ENCODE assay signal across 11 mouse cellular contexts in genomic region chr8:83914860-83915259, GRCm38 (mm10). TPM values are rescaled to one million over a fixed set of nuclear protein-coding genes. Genes with fewer than 3 reads are reported as not detected.
DNase-seq lines count a peak whose midpoint lies in the region; ATAC-seq and TF ChIP-seq lines count a peak whose summit lies in the region.
"Had no signal": no experiment of that assay in that cellular context is flagged by ENCODE, and none has a peak within 500 bp of the region (broad histone marks: within the 10 kb centered on the region; RNA-seq: fewer than 3 reads in every experiment).

No protein-coding gene starts in this region.

- ATAC-seq in heart, embryonic 14.5 days (ENCODE audit: insufficient number of reproducible peaks, insufficient read depth, low FRiP score, low read depth), result 0 out of 2 replicates have a peak, but pooled peaks have one; percentile 13
- no peak for ATAC-seq in liver, postnatal 0 days
- 0 out of 2 replicates have a peak, but pooled peaks have one; percentile 8 for ATAC-seq in liver, embryonic 11.5 days (replicated peaks; ENCODE audit: low FRiP score)

- H3K9ac ChIP-seq in heart, embryonic 14.5 days (ENCODE audit: low read length), result no peak overlapping the region
- no peak overlapping the region for H3K9ac ChIP-seq in liver, postnatal 0 days (replicated peaks)
- no peak overlapping the region for H3K9ac ChIP-seq in liver, embryonic 11.5 days (ENCODE audit: low read depth, low read length)
- H3K9ac ChIP-seq: forebrain, postnatal 0 days; liver, embryonic 14.5 days had no signal

- WGBS in heart, embryonic 14.5 days, result 29% methylated on average over 5 of the region's 5 CpGs
- 34% methylated on average over 5 of the region's 5 CpGs for WGBS in liver, postnatal 0 days (ENCODE audit: insufficient replicate concordance)
- 33% methylated on average over 5 of the region's 5 CpGs for WGBS in liver, embryonic 11.5 days

- H3K36me3 ChIP-seq in heart, embryonic 14.5 days (ENCODE audit: control insufficient read depth, insufficient read depth, low read length), result peaks cover 15% of the 10 kb centered on the region
- no peaks in the 10 kb centered on the region for H3K36me3 ChIP-seq in liver, postnatal 0 days (replicated peaks; ENCODE audit: insufficient read depth, low read length)
- H3K36me3 ChIP-seq in liver, embryonic 11.5 days (ENCODE audit: control insufficient read depth, insufficient read depth, low read length), result 0 out of 2 replicates have a peak, but pooled peaks cover 2% of the 10 kb centered on the region

- no peak overlapping the region for H3K27ac ChIP-seq in heart, embryonic 14.5 days (replicated peaks in 1 of 2; ENCODE audit: control insufficient read depth in 1 of 2, insufficient read depth in 1 of 2, low read depth in 2 of 2, low read length in 2 of 2)
- H3K27ac ChIP-seq in liver, postnatal 0 days (ENCODE audit: low read depth), result no peak overlapping the region
- no peak overlapping the region for H3K27ac ChIP-seq in liver, embryonic 11.5 days (ENCODE audit: low read depth, low read length)
- H3K27ac ChIP-seq: liver, embryonic 14.5 days had no signal

- H3K4me2 ChIP-seq in heart, embryonic 14.5 days (ENCODE audit: low read length), result no peak overlapping the region
- H3K4me2 ChIP-seq in liver, postnatal 0 days (ENCODE audit: low read depth, low read length), result no peak overlapping the region
- H3K4me2 ChIP-seq in liver, embryonic 11.5 days, result no peak overlapping the region

- TF ChIP-seq CTCF in liver, postnatal 0 days (IDR thresholded peaks at IDR 0.05; ENCODE audit: low read depth), result no peak
- TF ChIP-seq CTCF in brain, embryonic 14.5 days (IDR thresholded peaks at IDR 0.05; ENCODE audit: borderline replicate concordance, extremely low read depth, insufficient read depth, insufficient read length), result no peak

- no peaks in the 10 kb centered on the region for H3K27me3 ChIP-seq in heart, embryonic 14.5 days (ENCODE audit: control insufficient read depth, insufficient read depth, low read length)
- no peaks in the 10 kb centered on the region for H3K27me3 ChIP-seq in liver, postnatal 0 days (ENCODE audit: insufficient read depth, low read length)
- H3K27me3 ChIP-seq in liver, embryonic 11.5 days (replicated peaks; ENCODE audit: control insufficient read depth, insufficient read depth, low read length), result no peaks in the 10 kb centered on the region

- H3K4me3 ChIP-seq in heart, embryonic 14.5 days (ENCODE audit: control insufficient read depth in 1 of 2, insufficient read depth in 1 of 2, low read depth in 1 of 2, low read length in 2 of 2), result no peak overlapping the region
- H3K4me3 ChIP-seq in liver, postnatal 0 days (ENCODE audit: low read depth, low read length), result no peak overlapping the region
- H3K4me3 ChIP-seq in liver, embryonic 11.5 days (ENCODE audit: low read depth, low read length), result no peak overlapping the region

- intact Hi-C loops in heart, postnatal 36 days (cut with DNase I), result no loop called here

- DNase-seq in heart, postnatal 36 days, result no peak
- DNase-seq in liver, result peak; percentile 39
- DNase-seq in liver, postnatal 0 days, result no peak
- DNase-seq in brain, embryonic 14.5 days (ENCODE audit: low read depth), result peak; percentile 17
- no peak for DNase-seq in liver, embryonic 11.5 days (ENCODE audit: low spot score)
- no peak for DNase-seq in urinary bladder, adult 18-20 months (ENCODE audit: low spot score in 2 of 2)
- no peak for DNase-seq in urinary bladder, postnatal 10 days (ENCODE audit: low spot score)
- DNase-seq: forebrain, postnatal 0 days; thymus, postnatal 36 days had no signal

- H3K4me1 ChIP-seq in heart, embryonic 14.5 days (ENCODE audit: control insufficient read depth in 2 of 2, insufficient read depth in 2 of 2, low read length in 2 of 2), result peaks cover 31 to 40% of the 10 kb centered on the region in 2 experiments
- H3K4me1 ChIP-seq in liver, postnatal 0 days (ENCODE audit: insufficient read depth), result peaks cover 6% of the 10 kb centered on the region; the same call in 1 of the 2 replicates
- H3K4me1 ChIP-seq in liver, embryonic 11.5 days (replicated peaks; ENCODE audit: control insufficient read depth, insufficient read depth, low read length), result peaks cover 42% of the 10 kb centered on the region

- no peak for TF ChIP-seq EP300 in liver, postnatal 0 days (IDR thresholded peaks at IDR 0.05; ENCODE audit: low read depth)

- no peak for TF ChIP-seq POLR2A in brain, embryonic 14.5 days (IDR thresholded peaks at IDR 0.05; ENCODE audit: borderline replicate concordance, extremely low read depth, insufficient read depth, insufficient read length, poor library complexity, severe bottlenecking)

- H3K9me3 ChIP-seq in heart, embryonic 14.5 days (ENCODE audit: control insufficient read depth, low read length), result no peaks in the 10 kb centered on the region
- H3K9me3 ChIP-seq in liver, postnatal 0 days (ENCODE audit: low read length), result no peaks in the 10 kb centered on the region
- no peaks in the 10 kb centered on the region for H3K9me3 ChIP-seq in liver, embryonic 11.5 days (ENCODE audit: control insufficient read depth, low read length)

RNA-seq across cellular contexts. Expression of gene Adgrl1, which starts 15.0 kb away (rescaled TPM):
- 10.4 and 13.0 TPM in 2 replicates for polyA plus RNA-seq in heart, embryonic 14.5 days (2014; fragmentation: Nextera tagmentation; extraction: Ambion mirVana)
- total RNA-seq in heart, postnatal 36 days (2021), result 10 to 100 TPM; 13.9 to 15.0 TPM
- 0.96 and 1.5 TPM in 2 replicates for polyA plus RNA-seq in liver, postnatal 0 days (2015; fragmentation: Nextera tagmentation; extraction: Ambion mirVana)
- 237 and 327 TPM in 2 replicates for polyA plus RNA-seq in brain, embryonic 14.5 days (2012; rRNA removed)
- polyA plus RNA-seq in liver, embryonic 11.5 days (2014; fragmentation: Nextera tagmentation; extraction: Ambion mirVana), result 7.4 and 10.3 TPM in 2 replicates

RNA-seq across cellular contexts. Expression of gene Gm10644, which starts 40.1 kb away (rescaled TPM):
- polyA plus RNA-seq in heart, embryonic 14.5 days (2014; fragmentation: Nextera tagmentation; extraction: Ambion mirVana), result 0.51 and 0.66 TPM in 2 replicates
- total RNA-seq in heart, postnatal 36 days (2021), result under 1 TPM; 0.92 to 0.95 TPM
- 0.14 and 0.29 TPM in 2 replicates for polyA plus RNA-seq in liver, postnatal 0 days (2015; fragmentation: Nextera tagmentation; extraction: Ambion mirVana)
- polyA plus RNA-seq in brain, embryonic 14.5 days (2012; rRNA removed), result 0.62 and 0.77 TPM in 2 replicates
- 0.25 and 0.37 TPM in 2 replicates for polyA plus RNA-seq in liver, embryonic 11.5 days (2014; fragmentation: Nextera tagmentation; extraction: Ambion mirVana)

RNA-seq across cellular contexts. Expression of gene Asf1b, which starts 40.4 kb away (rescaled TPM):
- 57.2 and 60.7 TPM in 2 replicates for polyA plus RNA-seq in heart, embryonic 14.5 days (2014; fragmentation: Nextera tagmentation; extraction: Ambion mirVana)
- 1 to 10 TPM; 1.2 to 2.4 TPM for total RNA-seq in heart, postnatal 36 days (2021)
- 50.6 and 55.4 TPM in 2 replicates for polyA plus RNA-seq in liver, postnatal 0 days (2015; fragmentation: Nextera tagmentation; extraction: Ambion mirVana)
- 20.3 and 31.9 TPM in 2 replicates for polyA plus RNA-seq in brain, embryonic 14.5 days (2012; rRNA removed)
- polyA plus RNA-seq in liver, embryonic 11.5 days (2014; fragmentation: Nextera tagmentation; extraction: Ambion mirVana), result 109 and 123 TPM in 2 replicates

RNA-seq across cellular contexts. Expression of gene Prkaca, which starts 57.9 kb away (rescaled TPM):
- polyA plus RNA-seq in heart, embryonic 14.5 days (2014; fragmentation: Nextera tagmentation; extraction: Ambion mirVana), result 160 and 211 TPM in 2 replicates
- total RNA-seq in heart, postnatal 36 days (2021), result 100 to 1,000 TPM; 336 to 360 TPM
- polyA plus RNA-seq in liver, postnatal 0 days (2015; fragmentation: Nextera tagmentation; extraction: Ambion mirVana), result 28.2 and 33.9 TPM in 2 replicates
- 121 and 143 TPM in 2 replicates for polyA plus RNA-seq in brain, embryonic 14.5 days (2012; rRNA removed)
- polyA plus RNA-seq in liver, embryonic 11.5 days (2014; fragmentation: Nextera tagmentation; extraction: Ambion mirVana), result 96.9 and 99.2 TPM in 2 replicates

Comparison
In these comparisons a context has a peak if more than half of its experiments do, and no peak if none do; other contexts are left out.
1. DNase-seq: peak in liver (single experiment) and brain, embryonic 14.5 days (single experiment); none in heart, postnatal 36 days (0 of 2), liver, postnatal 0 days (single experiment), liver, embryonic 11.5 days (single experiment), urinary bladder, adult 18-20 months (0 of 2) and urinary bladder, postnatal 10 days (single experiment).
2. RNA of gene Adgrl1, which starts 15.0 kb away (polyA plus RNA-seq): 237 to 327 TPM in brain, embryonic 14.5 days; 10.4 to 13.0 TPM in heart, embryonic 14.5 days, 7.4 to 10.3 TPM in liver, embryonic 11.5 days and 0.96 to 1.5 TPM in liver, postnatal 0 days; every median in the first group is over 10 times any median in the second.